Mouse (Mus musculus): Measurements from ENCODE around the gene Cdk15.

- TF ChIP-seq GATA1 (IDR thresholded peaks at IDR 0.05; ENCODE audit: borderline replicate concordance, low read length): no peak
- TF ChIP-seq FLI1 (IDR thresholded peaks at IDR 0.05; ENCODE audit: low read length): no peak
Measured at GRCm38 (mm10) chr1:59237614-59238211, 19.0 kb upstream of the Cdk15 start.

All from megakaryocyte, embryonic 14.5 days (primary cell).